Mouse (Mus musculus) mouse trophoblast stem cell (cell line): ENCODE results near the gene Fstl4.
"Not testable (repeated sequence)": the region's sequence is repeated elsewhere in the genome, so short reads cannot be mapped to it uniquely, and the experiment has no call there.

Source experiments
- in situ Hi-C, 2 experiments: fragments of 300-500 bp; cut with MseI, MboI; formaldehyde crosslinking; loops; 2 replicates in 1 of 2; 3 replicates in 1 of 2; pipeline ENCODE4 v1.15.1; 2025

The Fstl4 gene

DNA sequence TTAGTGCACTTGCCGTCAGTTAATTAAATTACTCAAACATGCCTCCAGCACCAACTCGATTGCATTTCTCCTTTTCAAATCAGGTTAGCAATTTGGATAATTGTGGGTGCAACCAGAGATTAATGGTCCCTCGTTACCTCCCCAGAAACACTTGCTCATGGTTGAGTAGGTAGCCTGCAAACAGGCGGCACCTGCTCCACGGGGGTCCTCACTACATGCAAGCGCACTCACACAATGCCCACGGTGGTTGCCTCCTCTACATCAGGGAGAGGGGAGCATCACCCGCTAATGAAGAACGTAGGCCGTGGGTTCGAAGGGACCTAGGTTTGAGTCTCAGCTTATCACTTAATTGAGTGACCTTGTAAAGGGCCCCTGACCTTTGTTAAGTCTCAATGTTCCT, 371.9 kb downstream of the Fstl4 start:
- in situ Hi-C loops: no loop called here

DNA sequence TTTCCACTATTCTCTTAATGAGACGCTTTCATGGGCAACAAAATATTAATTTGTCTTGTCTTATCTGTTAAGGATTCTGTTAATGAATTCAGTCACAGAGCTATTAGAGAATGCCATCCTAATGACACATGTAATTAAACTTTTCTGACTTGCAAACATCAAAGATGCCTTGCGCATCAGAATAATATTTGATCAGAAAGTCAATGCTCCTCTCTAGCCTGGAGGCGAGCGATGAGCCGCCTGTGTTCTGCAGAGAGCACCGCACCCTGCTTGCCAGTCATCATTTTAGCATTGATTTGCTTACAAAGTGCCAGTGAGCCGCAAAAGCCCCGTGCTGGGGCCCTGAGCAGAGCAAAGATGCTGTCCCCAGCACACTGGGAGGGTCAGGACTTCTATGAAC, 372.9 kb downstream of the Fstl4 start:
- in situ Hi-C loops: no loop called here

DNA sequence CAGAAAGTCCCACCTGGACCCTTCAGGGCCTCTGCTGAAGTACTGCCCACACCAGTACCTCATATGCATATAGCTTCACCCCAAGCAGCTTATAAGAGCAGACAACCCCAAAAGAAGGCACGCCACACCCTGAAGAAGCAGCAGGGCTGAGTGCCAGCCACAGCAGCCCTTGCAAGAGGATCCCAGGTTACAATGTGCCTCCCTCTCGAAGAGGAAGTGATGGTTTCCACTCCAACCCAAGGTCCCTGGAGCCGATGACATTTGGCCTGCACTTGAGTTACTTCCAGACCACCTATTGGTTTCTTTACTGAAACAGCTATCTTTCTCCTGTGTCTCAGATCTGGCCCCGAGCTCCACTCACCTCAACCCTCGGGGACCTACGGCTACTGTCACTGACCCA, 373.8 kb downstream of the Fstl4 start:
- in situ Hi-C loops: no loop called here

- in situ Hi-C loops: no loop called here
These were observed 375.2 kb downstream of the Fstl4 start for GRCm38 (mm10) chr11:53139666-53140065.

GRCm38 (mm10) chr11:53140196-53140595, 375.8 kb downstream of the Fstl4 start:
- in situ Hi-C loops: no loop called here

DNA sequence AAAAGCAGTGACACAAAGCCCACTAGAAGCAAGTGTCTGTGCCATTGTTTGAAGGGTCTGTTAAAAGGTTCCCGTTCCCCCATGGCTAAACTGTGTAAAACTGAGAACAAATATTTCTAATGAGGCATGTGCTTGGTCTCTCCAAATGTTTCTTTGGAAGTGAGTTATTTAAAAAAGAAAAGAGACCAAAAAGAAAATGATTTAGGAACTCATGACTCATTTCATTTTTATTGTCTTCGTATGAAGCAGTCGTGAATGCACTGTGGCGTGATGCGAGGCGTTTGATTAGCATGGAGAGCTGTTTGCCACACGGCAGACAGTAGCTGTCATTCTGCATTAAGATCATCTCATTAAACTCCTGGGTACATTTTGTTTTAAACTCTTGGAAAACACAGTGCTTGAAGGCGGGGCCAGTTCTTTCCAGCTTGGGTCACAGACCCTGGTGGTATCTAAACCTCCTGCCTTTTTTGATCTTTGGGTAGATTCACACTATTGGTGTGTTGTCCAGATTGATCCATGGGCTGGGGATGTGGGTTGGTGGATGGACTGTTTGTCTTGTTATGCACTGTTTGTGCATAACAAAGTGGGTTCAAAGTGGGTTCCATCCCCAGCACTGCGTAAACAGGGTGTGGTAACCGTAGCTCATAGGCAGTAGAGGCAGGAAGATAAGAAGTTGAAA, 376.4 kb downstream of the Fstl4 start:
- in situ Hi-C loops: no loop called here

DNA sequence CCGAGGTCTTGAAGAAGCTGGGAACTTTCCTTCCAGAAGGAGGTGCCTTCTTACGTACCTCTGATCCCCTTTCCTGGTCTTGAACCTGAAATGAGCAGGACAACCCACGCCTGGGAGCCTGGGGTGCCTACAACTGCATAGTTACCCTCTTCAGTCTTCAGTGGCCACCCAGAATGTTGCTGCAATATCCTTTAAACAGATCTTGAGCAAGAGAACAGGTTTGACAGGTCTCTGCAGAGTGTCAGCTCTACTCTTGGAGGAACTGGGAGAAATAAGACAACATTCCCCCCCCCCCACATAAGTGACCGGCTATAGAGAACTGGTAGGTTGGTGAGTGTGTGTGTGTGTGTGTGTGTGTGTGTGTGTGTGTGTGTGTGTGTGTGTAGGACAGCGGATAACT, 379.1 kb downstream of the Fstl4 start:
- in situ Hi-C loops: no loop called here

GRCm38 (mm10) chr11:53144506-53144905, 380.1 kb downstream of the Fstl4 start:
- in situ Hi-C loops: no loop called here

DNA sequence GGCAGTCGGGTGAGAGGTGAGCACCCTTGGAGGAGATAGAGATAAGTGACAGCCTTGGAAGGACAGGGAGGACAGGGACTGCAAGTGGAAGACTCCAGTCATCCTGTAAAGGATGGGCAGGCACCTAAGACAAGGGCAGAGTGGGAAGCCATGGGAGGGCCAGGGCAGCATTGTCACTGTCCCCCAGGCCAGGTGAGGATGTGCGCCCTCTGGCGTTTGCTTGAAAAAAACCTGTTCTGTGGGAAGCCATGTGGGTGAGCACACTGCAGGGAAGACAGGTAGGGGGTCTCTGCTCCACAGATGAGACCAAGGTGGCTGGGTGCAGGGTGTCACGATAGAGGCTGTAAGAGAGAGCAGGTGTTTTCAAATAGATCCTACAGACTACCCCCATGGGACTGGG, 381.9 kb downstream of the Fstl4 start:
- in situ Hi-C loops: no loop called here

GRCm38 (mm10) chr11:53156463-53156862, 392.0 kb downstream of the Fstl4 start:
- in situ Hi-C loops: no loop called here

DNA sequence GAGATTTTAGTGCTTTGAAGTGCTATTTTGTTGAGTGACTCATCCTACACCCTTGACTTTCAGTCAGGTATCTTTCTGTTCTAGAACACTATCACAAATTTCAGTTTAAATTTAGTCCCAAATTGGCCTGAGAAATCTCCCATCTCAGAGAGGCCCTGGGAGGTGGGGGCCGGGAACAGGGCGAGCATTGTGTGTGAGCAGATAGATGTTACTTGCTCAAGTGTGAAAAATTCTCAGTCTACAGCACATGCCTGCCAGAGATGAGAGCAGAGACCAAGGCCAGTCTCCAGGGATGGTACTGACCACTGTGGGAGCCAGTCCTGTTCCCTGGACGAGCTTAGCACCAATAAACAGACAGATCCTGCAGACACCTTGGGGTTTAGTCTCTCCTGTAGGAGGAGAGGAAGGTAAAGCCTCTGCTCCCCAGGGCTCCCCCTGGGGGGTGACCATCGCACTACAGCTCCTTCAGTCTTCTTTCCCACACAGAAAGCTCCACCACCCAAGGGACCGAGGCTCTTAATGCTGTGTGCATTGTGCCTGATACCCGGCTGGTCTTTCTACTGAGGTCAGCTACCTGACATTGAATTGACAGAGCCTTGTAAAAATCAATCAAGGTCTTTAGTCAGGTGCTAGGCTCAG, 393.3 kb downstream of the Fstl4 start:
- in situ Hi-C loops: no loop called here

DNA sequence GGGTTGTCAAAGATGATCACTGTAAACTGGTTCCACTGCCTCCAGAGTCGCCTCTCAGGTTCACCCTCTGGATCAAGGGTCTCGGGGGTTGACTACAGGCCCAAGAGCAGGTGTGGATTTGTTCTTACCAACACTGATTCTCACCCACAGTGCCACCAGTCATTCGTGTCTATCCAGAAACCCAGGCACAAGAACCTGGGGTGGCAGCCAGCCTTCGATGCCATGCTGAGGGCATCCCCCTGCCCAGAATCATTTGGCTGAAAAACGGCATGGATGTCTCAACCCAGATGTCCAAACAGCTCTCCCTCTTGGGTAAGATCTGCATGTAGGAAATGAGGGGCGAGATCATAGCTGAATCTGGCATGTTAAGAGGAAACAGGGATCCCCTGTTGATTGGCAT, 398.0 kb downstream of the Fstl4 start:
- in situ Hi-C loops: no loop called here

GRCm38 (mm10) chr11:53166478-53166877, 402.0 kb downstream of the Fstl4 start:
- in situ Hi-C loops: no loop called here

DNA sequence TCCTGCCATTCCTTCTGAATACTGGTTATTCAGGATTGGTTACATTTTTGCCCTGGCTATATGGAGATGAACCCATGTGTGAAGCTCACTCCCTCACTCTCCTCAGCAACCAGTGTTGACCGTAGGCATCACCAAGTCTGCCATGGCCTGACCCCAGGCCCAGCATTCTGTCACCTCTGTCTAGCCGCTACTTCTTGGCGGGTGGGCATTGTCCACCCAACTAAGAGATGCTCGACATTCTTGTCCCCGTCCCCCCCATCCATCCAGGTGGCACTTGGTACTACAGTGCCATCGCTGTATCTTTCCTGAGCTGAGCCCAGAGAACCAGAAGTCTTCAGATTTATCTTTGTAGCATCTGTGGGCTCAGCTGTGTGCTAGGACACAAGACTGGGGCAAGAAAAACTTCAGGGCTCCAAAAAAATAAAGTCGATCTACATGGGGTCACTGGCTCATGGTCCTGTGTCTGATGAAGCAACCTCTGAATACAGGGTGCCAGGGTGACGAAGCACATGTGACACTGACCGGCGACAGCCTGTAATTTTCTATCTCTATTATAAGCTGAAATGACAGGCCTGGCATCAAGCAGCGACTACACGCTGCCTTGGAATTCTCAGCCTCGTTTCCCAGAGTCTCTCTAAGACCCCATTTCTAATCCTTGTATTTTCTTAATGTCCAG, 417.9 kb downstream of the Fstl4 start:
- in situ Hi-C loops: no loop called here

DNA sequence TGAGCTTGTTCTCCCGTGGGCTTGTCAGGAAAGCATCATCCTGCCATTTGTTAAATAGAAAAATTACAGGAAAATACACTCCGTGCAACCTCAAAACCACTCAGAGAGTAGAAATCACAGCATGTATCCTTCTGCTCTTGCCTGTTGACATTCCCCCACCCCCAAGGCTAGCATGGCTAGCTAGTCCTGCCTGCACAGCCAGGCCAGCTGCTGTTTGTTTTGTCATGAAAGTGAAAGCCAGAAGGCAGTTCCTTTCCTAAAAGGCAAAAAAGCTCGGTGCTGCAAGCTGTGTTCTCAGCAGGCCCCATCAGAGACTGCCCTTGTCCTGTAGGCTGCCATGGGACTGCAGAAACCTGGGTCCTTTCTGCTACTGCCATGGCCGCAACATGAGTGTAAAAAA, 418.4 kb downstream of the Fstl4 start:
- in situ Hi-C loops: no loop called here

DNA sequence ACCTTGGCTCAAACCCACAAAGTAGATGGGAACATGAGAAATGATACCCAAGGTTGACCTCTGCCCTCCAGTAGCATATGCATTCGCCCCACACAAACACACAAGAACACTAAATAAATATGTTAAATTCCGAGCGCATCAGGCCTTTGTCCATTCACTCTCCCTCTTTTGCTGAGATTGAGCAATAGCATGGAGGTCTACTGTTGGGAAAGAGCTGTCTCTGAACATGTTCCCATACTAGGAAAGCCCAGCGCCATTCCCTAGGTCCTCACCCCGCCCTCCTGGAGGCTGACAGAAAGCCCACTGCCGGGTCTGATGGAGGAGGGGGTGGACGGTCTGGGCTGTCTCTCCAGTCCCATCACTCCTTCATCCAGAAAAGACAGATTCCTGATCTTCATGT, 419.6 kb downstream of the Fstl4 start:
- in situ Hi-C loops: no loop called here

GRCm38 (mm10) chr11:53184698-53185097, 420.3 kb downstream of the Fstl4 start:
- in situ Hi-C loops: no loop called here

- in situ Hi-C loops: no loop called here
These were observed 423.1 kb downstream of the Fstl4 start for GRCm38 (mm10) chr11:53187427-53188140.

- in situ Hi-C loops: not testable (repeated sequence)
These were observed 432.1 kb downstream of the Fstl4 start for GRCm38 (mm10) chr11:53196551-53196950.

DNA sequence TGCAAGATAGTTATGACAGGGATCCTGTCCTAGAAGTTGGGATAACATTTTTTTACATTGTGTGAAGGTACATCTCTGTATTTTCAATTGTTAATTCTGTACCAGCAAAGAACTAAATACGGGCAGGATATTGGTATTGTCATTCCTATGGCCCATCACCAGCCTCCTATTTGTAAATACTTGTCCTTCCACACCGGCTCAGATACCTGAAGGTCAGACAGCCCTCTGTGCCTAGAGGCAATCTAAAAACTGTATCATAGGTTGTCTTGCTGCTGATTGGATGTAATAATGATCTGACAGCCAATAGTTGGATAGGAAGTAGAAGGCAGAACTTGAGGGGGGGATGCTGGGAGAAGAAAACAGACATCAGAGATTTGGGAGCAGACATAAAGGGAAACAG, 432.7 kb downstream of the Fstl4 start:
- in situ Hi-C loops: no loop called here

GRCm38 (mm10) chr11:53202459-53203250, 438.2 kb downstream of the Fstl4 start:
- in situ Hi-C loops: no loop called here

DNA sequence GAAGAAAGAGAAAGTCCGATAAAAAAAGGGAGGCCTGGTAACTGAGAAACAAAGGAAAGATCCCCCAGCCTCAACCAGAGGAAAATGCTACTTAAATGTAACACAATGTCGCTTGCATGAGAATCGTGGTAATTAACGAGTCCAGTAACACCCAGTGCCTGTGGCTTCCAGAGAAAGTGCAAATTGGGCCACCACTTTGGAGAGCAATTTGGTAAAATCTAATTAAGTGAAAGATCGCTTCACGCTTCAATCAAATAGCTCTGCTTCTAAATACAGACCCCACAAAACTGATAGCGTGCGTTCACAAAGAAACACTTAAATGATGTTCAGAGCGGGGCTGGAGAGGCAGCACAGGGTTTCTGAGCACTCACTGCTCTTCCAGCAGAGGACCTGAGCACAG, 446.4 kb downstream of the Fstl4 start:
- in situ Hi-C loops: no loop called here
